Mouse (Mus musculus): ENCODE results near the gene Inpp5k. TPM values are rescaled to one million over a fixed set of nuclear protein-coding genes. Genes with fewer than 3 reads are reported as not detected.
A peak's percentile ranks its signal among the peaks of the same experiment; 100 is the strongest.

Gene Inpp5k
- total and polyA plus RNA-seq, 3 experiments = 26.0 to 56.7 (median 40.2) TPM

- peaks cover 24% of the 10 kb centered on the region for H3K36me3 ChIP-seq (replicated peaks)
- H3K4me3 ChIP-seq (ENCODE audit: low read depth, low read length) = peak within 1 kb of the TSS; percentile 98
- no peaks in the 10 kb centered on the region for H3K9me3 ChIP-seq (replicated peaks)
- TF ChIP-seq GATA2 (IDR thresholded peaks at IDR 0.05; ENCODE audit: borderline replicate concordance, low read depth, low read length) (no peak), POLR2AphosphoS5 (IDR thresholded peaks at IDR 0.05; ENCODE audit: insufficient replicate concordance, low read depth, low read length) (no peak), TAL1 (conservative IDR thresholded peaks at IDR 0.05; ENCODE audit: low read depth, low read length) (no peak), GATA1 (IDR thresholded peaks at IDR 0.05; ENCODE audit: borderline replicate concordance, low read length) (no peak), CTCF (IDR thresholded peaks at IDR 0.05; ENCODE audit: low read depth, low read length) (no peak)
- no peaks in the 10 kb centered on the region for H3K27me3 ChIP-seq (ENCODE audit: insufficient read depth, low read length)
- peaks cover 38% of the 10 kb centered on the region for H3K4me1 ChIP-seq (ENCODE audit: insufficient read depth, low read depth, low read length)
- ATAC-seq (ENCODE audit: extremely low read depth, insufficient number of reproducible peaks, low FRiP score, poor library complexity, severe bottlenecking) = peak; percentile 91
- DNase-seq (ENCODE audit: low spot score) = peak; percentile 97
Measured at GRCm38 (mm10) chr11:75678747-75679438, 48.1 kb downstream of the Inpp5k start, which contains the start of gene Crk. TSS of gene Crk (plus strand) at chr11:75679259.

- H3K36me3 ChIP-seq (replicated peaks) = peaks cover 28% of the 10 kb centered on the region
- no peaks in the 10 kb centered on the region for H3K27me3 ChIP-seq (ENCODE audit: insufficient read depth, low read length)
- ATAC-seq (ENCODE audit: extremely low read depth, insufficient number of reproducible peaks, low FRiP score, poor library complexity, severe bottlenecking) (no peak), DNase-seq (ENCODE audit: low spot score) (peak; percentile 71)
- H3K9me3 ChIP-seq (replicated peaks) = peaks cover 3% of the 10 kb centered on the region
- TF ChIP-seq POLR2AphosphoS5 (IDR thresholded peaks at IDR 0.05; ENCODE audit: insufficient replicate concordance, low read depth, low read length) = no peak
- peak; percentile 38; the same call in 1 of the 2 replicates for TF ChIP-seq CTCF (IDR thresholded peaks at IDR 0.05; ENCODE audit: low read depth, low read length)
- H3K4me1 ChIP-seq (ENCODE audit: insufficient read depth, low read depth, low read length) = peaks cover 42% of the 10 kb centered on the region
- peak overlapping the region; percentile 98 for H3K4me3 ChIP-seq (ENCODE audit: low read depth, low read length)
Measured at GRCm38 (mm10) chr11:75679439-75680171, 48.8 kb downstream of the Inpp5k start.

GRCm38 (mm10) chr11:75684462-75684861 is 53.7 kb downstream of the Inpp5k start:
- no peak for ATAC-seq (ENCODE audit: extremely low read depth, insufficient number of reproducible peaks, low FRiP score, poor library complexity, severe bottlenecking)
- Histone ChIP-seq H3K4me1 (ENCODE audit: insufficient read depth, low read depth, low read length) (peaks cover 44% of the 10 kb centered on the region), H3K36me3 (replicated peaks) (peaks cover 69% of the 10 kb centered on the region), H3K4me3 (ENCODE audit: low read depth, low read length) (no peak overlapping the region), H3K27me3 (ENCODE audit: insufficient read depth, low read length) (no peaks in the 10 kb centered on the region), H3K9me3 (replicated peaks) (peaks cover 3% of the 10 kb centered on the region)
- DNase-seq (ENCODE audit: low spot score) = no peak
- TF ChIP-seq POLR2AphosphoS5 (IDR thresholded peaks at IDR 0.05; ENCODE audit: insufficient replicate concordance, low read depth, low read length) = no peak
- TF ChIP-seq TAL1 (conservative IDR thresholded peaks at IDR 0.05; ENCODE audit: low read depth, low read length) = no peak
- no peak for TF ChIP-seq GATA1 (IDR thresholded peaks at IDR 0.05; ENCODE audit: borderline replicate concordance, low read length)
- no peak for TF ChIP-seq GATA2 (IDR thresholded peaks at IDR 0.05; ENCODE audit: borderline replicate concordance, low read depth, low read length)
- no peak for TF ChIP-seq CTCF (IDR thresholded peaks at IDR 0.05; ENCODE audit: low read depth, low read length)

GRCm38 (mm10) chr11:75684956-75685355 is 54.2 kb downstream of the Inpp5k start:
- no peak for ATAC-seq (ENCODE audit: extremely low read depth, insufficient number of reproducible peaks, low FRiP score, poor library complexity, severe bottlenecking)
- no peak for TF ChIP-seq GATA2 (IDR thresholded peaks at IDR 0.05; ENCODE audit: borderline replicate concordance, low read depth, low read length)
- TF ChIP-seq CTCF (IDR thresholded peaks at IDR 0.05; ENCODE audit: low read depth, low read length) = no peak
- no peak for TF ChIP-seq POLR2AphosphoS5 (IDR thresholded peaks at IDR 0.05; ENCODE audit: insufficient replicate concordance, low read depth, low read length)
- TF ChIP-seq TAL1 (conservative IDR thresholded peaks at IDR 0.05; ENCODE audit: low read depth, low read length) = no peak
- no peak for TF ChIP-seq GATA1 (IDR thresholded peaks at IDR 0.05; ENCODE audit: borderline replicate concordance, low read length)
- Histone ChIP-seq H3K4me1 (ENCODE audit: insufficient read depth, low read depth, low read length) (peaks cover 46% of the 10 kb centered on the region), H3K27me3 (ENCODE audit: insufficient read depth, low read length) (no peaks in the 10 kb centered on the region), H3K4me3 (ENCODE audit: low read depth, low read length) (no peak overlapping the region), H3K9me3 (replicated peaks) (peaks cover 3% of the 10 kb centered on the region), H3K36me3 (replicated peaks) (peaks cover 74% of the 10 kb centered on the region)
- DNase-seq (ENCODE audit: low spot score) = no peak

GRCm38 (mm10) chr11:75687343-75687993 is 56.7 kb downstream of the Inpp5k start:
- TF ChIP-seq TAL1 (conservative IDR thresholded peaks at IDR 0.05; ENCODE audit: low read depth, low read length) (no peak), GATA1 (IDR thresholded peaks at IDR 0.05; ENCODE audit: borderline replicate concordance, low read length) (no peak), GATA2 (IDR thresholded peaks at IDR 0.05; ENCODE audit: borderline replicate concordance, low read depth, low read length) (no peak), POLR2AphosphoS5 (IDR thresholded peaks at IDR 0.05; ENCODE audit: insufficient replicate concordance, low read depth, low read length) (no peak), CTCF (IDR thresholded peaks at IDR 0.05; ENCODE audit: low read depth, low read length) (no peak)
- Histone ChIP-seq H3K4me1 (ENCODE audit: insufficient read depth, low read depth, low read length) (peaks cover 32% of the 10 kb centered on the region), H3K36me3 (replicated peaks) (peaks cover 90% of the 10 kb centered on the region), H3K27me3 (ENCODE audit: insufficient read depth, low read length) (no peaks in the 10 kb centered on the region), H3K9me3 (replicated peaks) (peaks cover 3% of the 10 kb centered on the region), H3K4me3 (ENCODE audit: low read depth, low read length) (no peak overlapping the region)
- DNase-seq (ENCODE audit: low spot score) (no peak), ATAC-seq (ENCODE audit: extremely low read depth, insufficient number of reproducible peaks, low FRiP score, poor library complexity, severe bottlenecking) (no peak)

- TF ChIP-seq POLR2AphosphoS5 (IDR thresholded peaks at IDR 0.05; ENCODE audit: insufficient replicate concordance, low read depth, low read length) (no peak), TAL1 (conservative IDR thresholded peaks at IDR 0.05; ENCODE audit: low read depth, low read length) (no peak), GATA1 (IDR thresholded peaks at IDR 0.05; ENCODE audit: borderline replicate concordance, low read length) (no peak), CTCF (IDR thresholded peaks at IDR 0.05; ENCODE audit: low read depth, low read length) (no peak), GATA2 (IDR thresholded peaks at IDR 0.05; ENCODE audit: borderline replicate concordance, low read depth, low read length) (no peak)
- peaks cover 3% of the 10 kb centered on the region for H3K9me3 ChIP-seq (replicated peaks)
- H3K4me1 ChIP-seq (ENCODE audit: insufficient read depth, low read depth, low read length) = peaks cover 29% of the 10 kb centered on the region
- DNase-seq (ENCODE audit: low spot score) = no peak
- no peak for ATAC-seq (ENCODE audit: extremely low read depth, insufficient number of reproducible peaks, low FRiP score, poor library complexity, severe bottlenecking)
- no peaks in the 10 kb centered on the region for H3K27me3 ChIP-seq (ENCODE audit: insufficient read depth, low read length)
- H3K4me3 ChIP-seq (ENCODE audit: low read depth, low read length) = no peak overlapping the region
- H3K36me3 ChIP-seq (replicated peaks) = peaks cover 91% of the 10 kb centered on the region
Measured at GRCm38 (mm10) chr11:75688132-75688531, 57.3 kb downstream of the Inpp5k start.

Data from G1E (cell line).